Mouse (Mus musculus) retina, adult 2 months (tissue): ENCODE results near the gene Tenm4.

Experiments used
- DNase-seq: peaks from one replicate; pipeline ENCODE4 v3.0.0-alpha.2; 2012; ENCODE audit warnings: low read depth, low spot score

Gene Tenm4

GRCm38 (mm10) chr7:96474560-96475089 is 303.6 kb downstream of the Tenm4 start:
- no peak for DNase-seq

- DNase-seq = no peak
Observed at GRCm38 (mm10) chr7:96476987-96477613, 306.1 kb downstream of the Tenm4 start.

DNA sequence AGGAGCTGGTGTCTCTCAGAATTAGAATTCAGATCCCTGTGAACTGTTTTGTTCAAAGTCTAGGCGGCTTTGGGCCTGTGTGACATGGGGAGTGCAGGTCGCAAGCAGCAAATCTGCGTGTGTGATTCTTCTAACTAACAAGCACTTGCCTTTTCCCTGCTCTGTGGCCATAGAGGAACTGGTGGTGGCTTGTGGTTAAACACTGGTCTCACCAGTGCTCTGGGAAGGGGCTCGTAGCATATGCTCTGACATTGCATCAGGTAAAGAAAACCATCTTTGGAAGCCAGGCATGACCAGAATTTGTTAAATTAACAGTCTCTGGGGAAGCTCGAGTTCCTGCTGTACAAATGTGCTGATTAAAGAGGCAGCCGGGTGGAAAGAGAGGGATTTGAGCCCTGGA is 308.1 kb downstream of the Tenm4 start:
- no peak for DNase-seq

- DNase-seq = no peak
Observed at GRCm38 (mm10) chr7:96480351-96480983, 309.4 kb downstream of the Tenm4 start.

DNA sequence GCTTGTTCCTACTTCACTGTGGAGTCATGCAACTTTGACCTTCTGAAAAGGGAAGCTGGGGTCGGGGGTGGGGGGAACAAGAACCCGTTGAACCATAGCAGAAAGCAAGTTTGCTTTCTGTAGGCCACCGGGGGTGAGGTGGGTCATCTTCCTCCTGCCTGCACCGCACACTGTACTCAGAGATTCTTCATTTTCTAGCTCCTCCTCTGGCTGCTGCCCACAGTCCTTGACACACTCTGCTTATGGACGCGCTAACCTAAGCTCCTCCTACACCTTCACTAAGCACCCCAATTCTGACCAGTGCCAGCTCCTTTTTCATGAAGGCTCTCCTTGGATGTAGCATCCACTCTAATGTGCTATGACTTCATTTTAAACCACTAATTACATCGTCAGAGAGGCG is 311.9 kb downstream of the Tenm4 start:
- DNase-seq = no peak

DNA sequence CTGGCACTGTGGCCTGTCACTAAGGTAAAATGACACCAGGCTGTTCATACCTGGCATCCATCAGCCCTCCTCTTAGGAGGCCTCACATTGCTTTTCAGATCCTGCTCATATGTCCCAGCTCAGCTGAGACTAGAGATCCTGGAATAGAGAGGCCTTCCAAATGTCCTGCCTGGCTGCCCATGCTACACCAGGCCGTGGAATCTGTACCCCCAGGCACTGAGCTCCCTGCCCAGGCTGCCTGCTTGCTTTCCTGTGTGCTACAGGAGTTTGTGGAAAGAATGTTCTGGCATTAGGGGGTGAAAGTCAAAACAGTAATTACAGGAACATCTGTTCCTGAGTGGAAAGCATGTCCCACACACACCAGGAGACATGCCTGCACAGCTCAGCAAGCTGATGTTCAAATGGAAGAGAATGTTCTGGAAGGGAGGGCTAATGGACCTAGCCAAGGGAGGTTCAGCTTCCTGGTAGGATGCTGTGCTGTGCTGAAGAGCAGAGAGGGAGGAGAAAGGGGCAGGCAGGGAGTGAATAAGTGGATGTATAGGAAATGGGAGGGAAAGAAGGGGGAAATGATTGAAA is 313.0 kb downstream of the Tenm4 start:
- DNase-seq = no peak

GRCm38 (mm10) chr7:96489348-96490076 is 318.5 kb downstream of the Tenm4 start:
- DNase-seq = no peak

DNA sequence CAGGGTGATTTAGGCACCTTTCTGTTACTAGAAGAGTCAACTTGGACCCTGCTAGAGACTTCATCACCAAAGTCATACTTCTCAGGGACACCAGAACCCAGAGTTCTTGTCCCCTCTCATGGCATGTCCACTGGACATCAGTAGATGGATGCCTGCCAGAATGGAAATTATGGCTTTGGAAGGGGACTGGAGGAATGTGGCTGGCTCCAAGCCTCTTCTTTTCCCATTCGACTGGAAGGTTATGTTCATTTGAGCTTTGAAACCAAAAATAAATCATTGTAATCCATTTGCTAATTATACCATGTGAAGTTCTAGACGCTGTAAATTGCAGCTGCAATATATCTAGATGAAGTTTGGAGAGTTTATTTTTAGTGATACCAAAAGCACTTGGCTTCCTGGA is 320.9 kb downstream of the Tenm4 start:
- no peak for DNase-seq

DNA sequence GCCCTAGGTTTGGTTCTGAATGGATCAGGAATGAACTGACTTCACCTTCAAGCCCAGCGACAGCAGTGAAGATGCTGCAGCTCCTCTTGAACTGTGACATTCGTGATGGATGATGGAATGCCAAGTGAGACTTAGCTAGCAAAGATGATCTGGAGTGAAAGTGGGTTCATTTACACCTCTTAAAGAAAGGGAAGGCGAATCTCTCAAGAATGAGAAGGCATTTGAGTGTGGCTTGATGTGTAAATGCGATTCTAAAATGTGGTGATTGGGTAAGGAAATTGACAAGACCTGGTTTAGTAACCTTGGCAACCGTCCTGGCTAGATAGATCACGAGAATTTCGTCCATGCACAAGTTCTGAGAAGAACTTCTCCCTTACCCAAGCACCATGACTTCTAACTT is 321.6 kb downstream of the Tenm4 start:
- no peak for DNase-seq

DNA sequence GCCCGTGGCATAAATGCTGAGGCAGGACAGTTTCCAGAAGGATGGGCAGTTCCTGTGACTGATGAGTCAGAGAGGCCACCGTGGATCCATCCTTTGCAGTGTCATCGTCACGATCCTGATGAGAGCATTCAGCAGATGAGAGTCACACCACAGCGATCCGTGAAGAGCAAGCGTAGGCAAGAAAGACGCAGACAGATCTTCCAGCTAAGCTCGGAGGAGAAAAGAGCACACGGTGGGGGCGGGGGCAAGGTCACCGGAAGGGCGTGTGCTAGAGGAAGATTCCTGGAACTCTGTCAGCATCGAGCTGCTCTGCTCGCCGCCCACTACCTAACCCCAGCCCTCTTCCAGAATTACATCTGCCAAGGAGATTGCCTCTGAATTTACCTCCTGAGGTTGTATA is 323.0 kb downstream of the Tenm4 start:
- DNase-seq = no peak

DNA sequence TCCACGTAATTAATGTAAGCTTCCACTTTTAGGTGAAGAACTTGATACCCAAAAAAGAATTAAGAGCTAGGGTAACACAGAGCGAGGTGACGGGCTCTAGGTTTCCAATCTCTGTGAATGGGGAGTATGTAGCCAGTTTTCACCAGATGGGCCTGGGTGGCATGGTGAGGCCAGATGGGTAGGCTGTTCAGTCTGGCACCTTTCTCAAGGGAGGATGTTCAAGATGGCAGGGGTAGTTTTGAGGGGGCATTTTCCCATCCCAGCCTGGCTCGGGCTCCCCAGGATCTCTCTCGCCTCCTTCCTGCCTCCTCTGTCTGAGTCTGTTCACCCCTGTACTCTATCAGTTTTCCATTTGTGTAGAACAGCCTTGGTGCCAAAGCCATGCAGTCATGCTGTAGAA is 329.1 kb downstream of the Tenm4 start:
- no peak for DNase-seq

DNA sequence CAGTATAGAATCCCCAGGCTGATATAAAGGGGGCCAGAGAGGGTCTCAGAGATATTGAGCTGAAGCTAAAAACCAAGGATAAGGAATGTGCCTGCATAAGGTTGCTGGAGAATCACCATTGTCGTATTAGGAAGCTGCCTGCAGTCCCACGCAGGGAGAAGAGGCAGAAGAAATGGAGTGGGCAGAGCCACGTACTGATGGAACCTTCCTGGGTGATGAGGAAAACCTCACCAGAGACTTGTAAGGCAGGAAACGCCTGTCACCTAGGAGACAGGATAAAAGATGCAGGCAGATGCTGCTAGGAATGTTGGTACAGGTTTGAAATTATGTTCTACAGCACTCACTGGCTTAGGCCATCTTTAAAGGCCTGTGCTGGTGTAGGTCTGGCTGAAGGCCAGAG is 329.8 kb downstream of the Tenm4 start:
- no peak for DNase-seq

GRCm38 (mm10) chr7:96502321-96502973 is 331.4 kb downstream of the Tenm4 start:
- no peak for DNase-seq

- DNase-seq = no peak
Observed at GRCm38 (mm10) chr7:96505538-96505937, 334.5 kb downstream of the Tenm4 start.

GRCm38 (mm10) chr7:96507046-96507445 is 336.0 kb downstream of the Tenm4 start:
- no peak for DNase-seq

GRCm38 (mm10) chr7:96510396-96510795 is 339.4 kb downstream of the Tenm4 start:
- no peak for DNase-seq

GRCm38 (mm10) chr7:96511018-96511609 is 340.1 kb downstream of the Tenm4 start:
- no peak for DNase-seq

- no peak for DNase-seq
Observed at GRCm38 (mm10) chr7:96511953-96512511, 341.0 kb downstream of the Tenm4 start.

DNA sequence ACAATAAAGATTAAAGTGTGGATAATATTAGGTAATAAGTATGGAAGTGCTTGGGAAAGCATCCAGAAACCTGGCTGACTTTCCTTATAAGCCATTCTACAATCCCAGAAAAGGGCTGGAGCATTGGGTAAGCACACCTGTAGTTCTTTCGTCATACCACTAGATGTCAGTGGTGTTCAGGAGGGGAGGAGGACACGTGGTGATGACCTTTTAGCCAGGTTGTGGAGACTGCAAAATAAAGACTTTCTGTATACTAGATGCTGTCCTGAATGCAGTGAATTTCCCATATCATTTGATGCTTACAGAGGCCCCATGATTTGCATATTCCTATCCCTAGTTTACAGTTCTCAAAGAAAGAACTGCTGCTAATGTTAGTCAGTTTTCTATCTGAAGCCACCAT is 348.2 kb downstream of the Tenm4 start:
- peak; percentile 25 for DNase-seq

DNA sequence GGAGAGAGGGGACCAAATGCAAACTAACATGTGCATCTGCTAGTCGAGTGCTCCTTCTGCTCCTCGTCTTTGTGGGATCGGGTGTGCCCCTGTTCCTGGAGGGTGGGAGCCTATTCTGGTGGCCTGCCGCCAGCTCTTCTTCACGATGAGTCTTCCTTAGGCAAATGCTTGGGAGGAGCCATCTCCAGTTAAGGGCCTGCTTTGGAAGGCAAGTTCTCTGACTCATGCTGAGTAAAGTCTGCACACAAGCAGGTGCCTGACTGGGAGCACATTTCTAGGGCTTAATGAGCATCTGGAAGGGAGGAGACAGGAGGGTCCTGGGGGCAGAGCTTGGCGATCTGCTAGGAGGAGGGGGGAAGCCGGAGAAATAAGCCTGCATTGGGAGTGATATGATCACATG is 350.9 kb downstream of the Tenm4 start:
- no peak for DNase-seq

DNA sequence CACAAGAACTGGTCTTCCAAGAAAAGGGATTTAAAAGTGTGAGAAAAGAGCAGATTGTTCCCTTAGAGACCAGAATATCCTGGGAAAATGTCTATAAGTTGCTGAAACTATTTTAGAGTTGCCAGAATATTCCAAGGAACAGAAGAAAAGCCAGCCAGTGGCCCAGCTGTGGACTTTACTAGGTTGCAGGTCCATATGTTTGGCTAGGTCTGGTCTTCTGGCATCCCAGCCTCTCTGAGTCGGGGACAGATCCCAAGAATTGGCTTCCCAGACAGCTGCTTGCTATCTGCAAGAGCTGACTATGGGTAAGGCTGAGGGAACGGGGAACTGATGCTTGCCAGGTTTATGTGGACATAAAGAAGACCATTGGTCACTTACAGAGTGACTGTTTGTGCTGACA is 352.6 kb downstream of the Tenm4 start:
- no peak for DNase-seq
